Mouse (Mus musculus) layer of hippocampus, adult 18-20 months (tissue): ENCODE results near the gene Tmem258. TPM values are rescaled to one million over a fixed set of nuclear protein-coding genes. Genes with fewer than 3 reads are reported as not detected.
"Not testable (repeated sequence)": the region's sequence is repeated elsewhere in the genome, so short reads cannot be mapped to it uniquely, and the experiment has no call there.

Experiments used
- DNase-seq, 2 experiments: peaks; one replicate each; pipeline ENCODE4 v3.0.0; 2022; ENCODE audit warnings: low spot score in 2 of 2
- long read RNA-seq: library from polyadenylated mRNA; stranded (forward); transcript quantifications from one replicate; pipeline ENCODE4 v2.0.0, GENCODE M21; 2021
- total RNA-seq, 2 experiments: library from RNA; stranded (reverse); gene quantifications; 2 replicates each; pipeline ENCODE4 v1.2.3; 2021

Tmem258 gene
- 10 to 100 TPM; 81.9 to 84.8 TPM for total RNA-seq
- long read RNA-seq, transcript Tmem258-201 (4 exons, 606 nt) = major isoform, 105 of 115 reads
- long read RNA-seq, partial matches to known transcripts = 7 of 115 reads
- long read RNA-seq, other reads (novel, unspliced or antisense) = 2 of 115 reads

DNA sequence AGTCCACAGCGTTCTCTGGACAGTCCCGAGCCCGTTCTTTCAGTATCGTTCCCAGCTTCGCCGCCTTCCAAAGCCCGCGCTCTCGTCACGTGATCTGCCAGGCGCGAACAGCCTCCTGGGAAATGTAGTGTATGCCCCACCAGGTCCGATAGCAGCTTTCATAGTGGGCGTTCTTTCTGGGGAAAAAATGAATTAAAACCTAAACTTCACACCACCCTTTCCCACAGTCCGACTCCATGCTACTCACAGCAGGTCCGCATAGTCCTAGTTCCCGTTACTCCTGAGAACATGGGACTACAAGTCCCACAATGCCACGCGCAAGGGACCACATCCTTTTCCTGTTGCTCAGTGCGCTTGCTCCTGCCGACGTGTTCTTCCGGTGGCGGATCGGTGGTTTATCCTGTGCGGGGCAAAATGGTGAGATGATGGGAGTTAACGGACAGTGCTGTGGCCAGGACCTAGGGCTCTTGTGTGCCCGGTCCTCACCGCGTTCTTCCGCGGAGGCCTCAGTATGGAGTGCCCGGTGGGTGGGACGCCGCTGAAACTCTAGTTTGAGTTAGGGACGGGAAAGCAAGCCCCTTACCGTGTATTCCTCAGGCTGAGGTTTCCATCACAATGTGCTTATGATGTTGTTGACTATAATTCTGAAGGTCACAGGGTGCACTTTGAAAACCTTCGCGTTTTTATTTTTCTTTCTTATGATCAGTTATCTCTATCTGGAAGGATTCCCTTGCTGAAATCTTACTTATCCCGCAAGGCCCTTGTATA lies at the start of gene Tmem258, which contains the start of gene Fen1:
TSS of gene Tmem258 (plus strand) at position 167 of the 768 bp plus-strand sequence.
TSS of gene Fen1 (minus strand) at position 322 of the 768 bp plus-strand sequence.
- DNase-seq = peak; percentile 88 to 96

GRCm38 (mm10) chr19:10157725-10158124 lies 46.1 kb upstream of the Tmem258 start:
- DNase-seq = no peak

- DNase-seq = no peak
Observed at GRCm38 (mm10) chr19:10163896-10164295, 39.9 kb upstream of the Tmem258 start.

- DNase-seq = not testable (repeated sequence)
Observed at GRCm38 (mm10) chr19:10165928-10166327, 37.9 kb upstream of the Tmem258 start.

- no peak for DNase-seq
Observed at GRCm38 (mm10) chr19:10167112-10167511, 36.7 kb upstream of the Tmem258 start.

DNA sequence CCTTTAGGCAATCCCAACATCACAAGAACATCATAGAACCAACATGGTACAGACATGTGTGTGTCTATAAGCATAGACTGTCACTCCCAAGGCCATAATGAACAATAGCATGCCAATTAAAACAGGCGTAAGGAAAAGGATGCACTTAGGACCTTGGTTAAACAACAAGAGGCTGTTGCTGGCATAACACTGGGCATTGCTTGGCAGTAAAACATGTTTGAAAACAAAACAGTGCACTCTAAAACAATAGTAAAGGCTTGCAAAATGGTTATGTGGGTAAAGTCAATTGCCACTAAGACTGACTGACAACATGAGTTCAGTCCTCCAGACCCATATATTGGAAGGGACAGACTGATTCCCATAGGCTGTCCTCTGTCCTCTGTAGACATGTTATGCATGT lies 35.9 kb upstream of the Tmem258 start:
- no peak for DNase-seq

DNA sequence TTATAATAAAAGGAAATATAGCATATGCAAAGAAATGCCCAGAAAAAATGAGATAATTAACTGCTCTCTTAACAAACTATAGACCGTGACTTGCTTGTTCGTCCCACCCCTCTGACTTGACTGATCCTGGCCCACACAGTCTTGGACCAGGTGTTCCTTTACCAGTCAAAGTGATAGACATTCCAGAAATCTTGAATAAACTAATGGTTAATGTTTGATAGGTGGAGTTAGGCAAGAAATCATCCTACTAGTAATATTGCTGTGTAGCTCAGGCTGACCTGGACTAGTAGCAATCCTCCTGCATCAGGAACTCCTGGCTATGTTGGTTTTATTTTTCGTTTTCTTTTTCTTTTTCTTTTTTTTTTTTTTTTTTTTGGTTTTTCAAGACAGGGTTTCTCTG lies 35.4 kb upstream of the Tmem258 start:
- DNase-seq = no peak

DNA sequence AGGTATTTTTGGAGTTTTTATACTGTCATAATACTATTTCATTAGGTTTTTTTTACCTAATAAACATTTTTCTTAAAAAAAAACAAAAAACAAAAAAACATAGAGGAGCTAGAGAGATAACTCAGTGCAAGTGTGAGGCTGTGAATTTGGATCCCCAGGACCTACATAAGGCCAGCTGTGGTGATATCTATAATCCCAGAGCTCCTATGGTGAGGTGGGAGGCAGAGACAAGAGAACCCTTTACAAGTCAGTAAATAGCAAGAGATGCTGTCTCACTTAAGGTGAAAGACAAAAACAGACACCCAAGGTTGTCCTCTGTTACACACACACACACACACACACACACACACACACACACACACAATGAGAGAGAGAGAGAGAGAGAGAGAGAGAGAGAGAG lies 34.6 kb upstream of the Tmem258 start:
- DNase-seq = no peak

DNA sequence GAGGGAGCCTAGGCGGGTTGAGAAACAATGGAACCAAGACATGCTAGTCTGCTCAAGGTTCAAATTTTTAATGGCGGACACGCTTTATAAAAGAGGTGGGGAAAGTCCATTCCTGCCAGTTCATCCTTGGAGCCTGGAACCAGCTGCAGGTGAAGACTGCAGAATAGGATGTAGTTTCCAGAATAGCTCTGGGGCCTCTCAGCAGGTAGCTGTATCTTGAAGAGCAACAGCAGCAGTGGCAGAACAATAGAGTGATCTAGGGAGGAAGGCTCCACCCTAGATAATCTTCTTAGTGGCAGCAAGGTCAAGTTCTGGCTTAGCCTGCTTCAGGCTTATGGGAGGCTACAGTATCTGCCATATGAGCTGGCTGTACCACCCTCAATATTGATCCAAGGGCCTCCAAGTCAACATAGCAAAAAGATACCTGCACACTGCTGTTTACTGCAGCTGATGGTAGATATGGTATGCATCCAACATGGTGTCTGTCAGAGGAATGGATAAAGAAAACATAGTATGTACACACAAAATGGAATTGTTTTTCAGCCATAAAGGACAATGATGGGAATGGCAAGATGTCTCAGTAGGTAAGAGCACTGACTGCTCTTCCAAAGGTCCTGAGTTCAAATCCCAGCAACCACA lies 34.0 kb upstream of the Tmem258 start:
- DNase-seq = not testable (repeated sequence)

GRCm38 (mm10) chr19:10170466-10170865 lies 33.3 kb upstream of the Tmem258 start:
- no peak for DNase-seq

- DNase-seq = no peak
Observed at GRCm38 (mm10) chr19:10171359-10171758, 32.5 kb upstream of the Tmem258 start.

GRCm38 (mm10) chr19:10171846-10172245 lies 32.0 kb upstream of the Tmem258 start:
- DNase-seq = peak; percentile 62 to 81

- no peak for DNase-seq
Observed at GRCm38 (mm10) chr19:10173116-10173718, 30.6 kb upstream of the Tmem258 start.

DNA sequence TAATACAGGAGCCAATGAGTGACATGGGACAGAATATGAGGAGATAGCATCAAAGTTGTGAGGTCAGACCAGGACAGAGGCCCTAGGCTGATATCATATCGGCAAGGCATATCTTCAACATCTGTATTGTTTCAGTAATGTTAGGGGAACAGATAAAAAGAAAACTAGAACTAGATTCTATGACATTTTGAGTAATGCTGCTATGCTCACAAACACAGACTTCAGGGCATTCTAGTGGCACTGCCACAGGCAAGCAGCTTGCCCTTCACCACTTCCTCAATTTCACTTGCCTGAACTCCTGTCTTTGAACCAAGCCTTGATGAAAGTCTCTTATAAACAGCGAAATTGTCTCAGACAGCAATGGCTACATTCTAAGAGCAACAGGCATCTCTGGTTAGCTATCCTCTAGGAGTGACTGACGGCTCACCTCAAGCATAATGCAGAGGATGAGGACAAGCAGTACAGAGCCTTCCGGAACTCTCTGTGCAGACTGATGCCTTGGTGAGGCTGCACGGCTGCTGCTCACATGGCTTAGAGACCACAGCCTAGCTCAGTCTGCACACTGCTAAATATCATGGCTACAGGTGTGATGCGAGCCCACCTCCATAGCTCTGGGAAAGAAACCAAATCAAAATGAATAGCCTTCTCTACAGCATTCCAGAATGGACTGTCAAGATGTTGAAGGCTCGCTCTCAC lies 29.8 kb upstream of the Tmem258 start:
- DNase-seq = no peak

DNA sequence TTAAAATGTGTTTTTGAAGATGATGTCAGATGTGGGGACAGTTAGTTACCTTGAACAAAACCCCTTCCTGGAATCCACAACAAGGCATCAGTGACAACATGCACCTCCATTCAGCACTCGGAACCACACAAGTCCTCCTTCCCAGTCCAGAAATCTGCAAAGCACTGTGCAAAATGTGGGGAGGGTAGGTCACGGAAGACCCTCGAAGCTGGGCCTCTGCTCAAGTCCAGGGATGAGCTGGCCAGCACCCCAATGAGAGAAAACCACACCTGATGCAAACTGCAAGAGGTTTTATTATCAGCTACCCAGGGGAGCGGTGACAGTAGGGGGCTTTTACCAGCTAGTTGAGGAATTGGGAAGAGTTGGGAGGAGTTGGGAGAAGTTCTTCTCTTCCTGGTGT lies 28.9 kb upstream of the Tmem258 start:
- no peak for DNase-seq

- no peak for DNase-seq
Observed at GRCm38 (mm10) chr19:10176477-10176876, 27.3 kb upstream of the Tmem258 start.

GRCm38 (mm10) chr19:10176941-10177372 lies 26.9 kb upstream of the Tmem258 start:
- DNase-seq = no peak

DNA sequence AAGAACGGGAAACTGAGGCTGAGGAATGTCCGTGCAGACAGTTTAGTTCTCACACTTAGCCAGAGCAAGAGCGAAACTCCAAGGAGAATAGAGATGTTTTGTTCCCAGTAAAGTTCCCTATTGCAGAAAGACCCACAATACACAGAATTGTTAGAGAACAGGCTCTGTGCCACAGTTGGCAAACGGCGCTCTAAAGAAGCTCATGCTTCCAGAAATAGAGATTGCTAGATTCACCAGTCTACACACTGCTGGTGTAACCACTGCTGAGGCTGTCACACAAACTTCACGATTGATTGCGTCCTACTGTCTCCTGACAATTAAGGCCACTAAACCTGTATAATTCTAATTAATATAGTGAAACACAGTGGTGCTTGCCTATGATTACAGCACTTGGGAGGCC lies 22.6 kb upstream of the Tmem258 start:
- peak; percentile 44 to 86 for DNase-seq

DNA sequence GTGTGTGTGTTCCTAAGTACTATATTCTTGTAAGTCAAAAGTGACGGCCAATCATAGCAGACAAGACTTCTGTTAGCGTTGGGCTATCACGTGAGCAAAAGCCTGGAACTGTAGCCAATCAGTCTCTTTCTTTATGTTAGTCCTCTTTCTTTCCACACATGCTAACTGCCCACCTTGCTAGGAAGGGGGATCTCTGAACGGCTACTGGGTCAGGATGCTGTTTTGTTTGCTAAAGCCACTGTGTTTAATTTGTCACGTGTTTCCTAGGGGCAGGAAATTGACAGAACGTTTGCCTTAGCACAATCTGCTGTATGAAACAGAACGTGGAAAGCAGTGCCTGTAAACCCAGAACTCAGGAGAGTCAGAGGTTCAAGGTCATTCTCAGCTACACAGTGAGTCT lies 21.7 kb upstream of the Tmem258 start:
- no peak for DNase-seq

- DNase-seq = peak; percentile 92 to 96
Observed at GRCm38 (mm10) chr19:10182670-10183298, 21.0 kb upstream of the Tmem258 start, which contains the start of gene Fads1. Gene Fads1 (plus strand): TSS chr19:10182888.
